Mouse (Mus musculus): Measurements from ENCODE around the gene Zfp292. TPM values are rescaled to one million over a fixed set of nuclear protein-coding genes. Genes with fewer than 3 reads are reported as not detected.

Zfp292 gene
- 58.1 TPM for polyA plus RNA-seq (2014; fragmentation: Illumina TruSeq; extraction: RNeasy Lipid Tissue Mini Kit (QIAGEN cat#74804); ENCODE audit: low replicate concordance)

DNA sequence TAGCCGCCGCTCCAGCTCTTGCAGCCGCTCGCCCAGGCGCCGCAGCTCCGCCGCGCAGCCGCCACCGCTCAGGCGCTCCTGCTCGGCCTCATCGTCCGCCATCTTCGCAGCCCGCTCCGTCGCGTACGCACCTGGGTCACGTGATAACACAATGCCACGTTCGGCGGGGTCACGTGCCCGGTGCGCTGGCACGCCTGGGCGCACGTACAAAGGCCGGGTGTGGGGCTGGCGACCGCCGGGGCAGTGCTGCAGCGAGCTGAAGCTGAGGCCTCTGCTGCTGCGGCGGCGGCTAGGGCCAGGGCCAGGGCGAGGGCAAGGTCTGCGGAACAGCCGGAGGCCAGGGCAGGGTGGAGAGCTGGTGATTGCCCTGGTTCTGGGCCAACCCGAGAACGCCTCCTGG, at the start of gene Zfp292:
Gene Zfp292 (minus strand): TSS at position 143 of the 400 bp plus-strand sequence.

DNA sequence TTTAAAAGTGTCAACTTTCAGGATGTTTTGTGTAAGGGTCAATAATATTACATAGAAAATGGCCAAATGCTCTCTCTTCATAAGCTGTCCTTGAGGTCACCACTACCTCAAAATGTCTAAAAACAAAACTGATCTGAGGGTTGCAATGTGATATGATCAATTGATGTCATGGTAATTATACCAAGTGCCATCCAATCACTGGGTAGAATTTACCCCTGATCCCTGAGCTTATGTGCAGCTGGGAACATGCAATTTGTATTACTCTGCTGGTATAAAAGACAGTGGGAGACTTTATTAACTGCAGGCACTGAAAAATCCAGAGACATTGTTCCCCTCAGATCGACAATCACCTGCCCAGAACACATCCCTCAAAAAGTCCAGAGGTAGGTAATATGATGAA, 10.7 kb upstream of the Zfp292 start, which contains the start of gene Cga:
Gene Cga (plus strand): TSS at position 301 of the 400 bp plus-strand sequence.

DNA sequence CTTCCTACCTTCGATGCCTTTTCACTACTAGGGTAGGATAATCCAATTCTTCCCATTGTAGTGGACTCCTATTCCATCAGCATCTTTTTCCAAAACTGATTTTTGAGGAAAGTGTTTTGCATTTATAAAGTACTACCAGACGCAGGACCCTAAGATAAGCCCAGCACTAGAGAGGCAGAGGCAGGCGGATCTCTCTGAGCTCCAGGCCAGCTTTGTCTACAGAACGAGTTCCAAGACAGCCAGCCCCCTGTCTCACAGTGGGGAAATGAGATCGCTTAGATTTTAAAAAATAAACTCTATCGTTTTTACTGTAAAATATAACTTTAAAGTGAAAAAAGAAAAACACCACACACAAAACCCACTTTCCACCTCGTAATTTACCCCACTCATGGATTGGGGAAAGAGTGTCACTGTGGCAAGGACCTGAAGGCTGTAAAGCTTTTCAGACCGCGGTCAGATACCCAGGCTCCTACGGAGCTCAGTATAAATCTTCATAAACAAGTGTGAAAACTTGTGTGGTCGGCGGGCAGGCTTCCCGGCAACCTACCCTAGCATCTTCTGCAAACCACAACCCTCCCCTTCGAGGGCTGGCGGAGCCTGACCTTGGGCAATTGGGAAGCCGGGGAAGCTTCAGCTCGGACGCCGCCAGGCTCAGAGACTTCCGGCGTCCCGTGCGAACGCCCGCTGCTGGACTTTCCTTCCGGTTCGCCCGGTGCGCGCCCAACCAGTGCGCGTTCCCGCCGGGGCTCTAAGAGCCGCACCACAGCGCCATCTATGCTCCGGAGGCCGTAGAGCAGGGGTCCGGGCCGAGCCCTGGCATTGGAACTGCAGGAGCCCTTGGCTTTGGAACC, 104.9 kb downstream of the Zfp292 start, which contains the start of gene Smim8:
Gene Smim8 (minus strand): TSS at position 747 of the 851 bp plus-strand sequence.

DNA sequence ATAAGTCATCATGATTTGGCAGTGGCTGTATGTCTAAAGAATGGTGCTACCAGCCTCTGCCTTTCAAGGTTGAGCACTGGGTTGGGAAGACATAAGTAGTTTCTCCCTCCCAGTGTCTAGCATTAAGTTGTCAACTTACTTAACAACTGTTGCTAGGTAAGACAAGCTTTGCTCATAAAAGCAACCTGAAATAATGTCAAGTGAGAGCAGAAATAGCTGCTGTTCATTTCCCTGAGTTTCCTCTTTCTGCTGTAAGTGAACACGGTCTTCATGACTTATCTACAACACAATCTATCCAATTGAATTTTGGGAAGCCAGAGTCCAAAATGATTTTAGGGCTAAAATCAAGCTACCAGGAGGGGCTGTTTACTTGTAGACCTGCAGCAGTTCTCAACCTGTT, 126.6 kb downstream of the Zfp292 start, which contains the start of gene Gm136:
Gene Gm136 (minus strand): TSS at position 101 of the 400 bp plus-strand sequence.

Other genes starting within 250 kb of the Zfp292 start
- 38.5 TPM for gene Slc35a1, start 195.5 kb downstream of the Zfp292 start, polyA plus RNA-seq (2014; fragmentation: Illumina TruSeq; extraction: RNeasy Lipid Tissue Mini Kit (QIAGEN cat#74804); ENCODE audit: low replicate concordance)
- gene Cfap206, start 152.8 kb downstream of the Zfp292 start, polyA plus RNA-seq (2014; fragmentation: Illumina TruSeq; extraction: RNeasy Lipid Tissue Mini Kit (QIAGEN cat#74804); ENCODE audit: low replicate concordance) = not detected
- gene Gm136, start 126.7 kb downstream of the Zfp292 start, polyA plus RNA-seq (2014; fragmentation: Illumina TruSeq; extraction: RNeasy Lipid Tissue Mini Kit (QIAGEN cat#74804); ENCODE audit: low replicate concordance) = not detected
- gene Smim8, start 104.5 kb downstream of the Zfp292 start, polyA plus RNA-seq (2014; fragmentation: Illumina TruSeq; extraction: RNeasy Lipid Tissue Mini Kit (QIAGEN cat#74804); ENCODE audit: low replicate concordance) = 119 TPM
- gene Cga, start 10.8 kb upstream of the Zfp292 start, polyA plus RNA-seq (2014; fragmentation: Illumina TruSeq; extraction: RNeasy Lipid Tissue Mini Kit (QIAGEN cat#74804); ENCODE audit: low replicate concordance) = not detected